In genomic region chr2:41186802-41187201, GRCm38 (mm10) we compare ENCODE assay signal across 9 mouse cellular contexts.
DNase-seq lines count a peak whose midpoint lies in the region.
"Had no signal": no experiment of that assay in that cellular context is flagged by ENCODE, and none has a peak within 500 bp of the region (broad histone marks: within the 10 kb centered on the region; RNA-seq: fewer than 3 reads in every experiment).

No protein-coding gene starts in this region.

- peak; percentile 3 for DNase-seq in kidney, adult 9 months
- no peak for DNase-seq in kidney, postnatal 25 days
- DNase-seq in retina, postnatal 1 day = peak; percentile 15
- no peak for DNase-seq in retina, embryonic 14.5 days (ENCODE audit: low spot score)
- DNase-seq in ZHBTc4 (ENCODE audit: low read depth, low spot score) = peak; percentile 22
- no peak for DNase-seq in right cerebral cortex, postnatal 10 days (ENCODE audit: low spot score in 2 of 2)
- no peak for DNase-seq in cerebellum, adult 9-10 months
- DNase-seq: cerebellum, adult 11-12 months; thymus, postnatal 25 days had no signal

Comparison
In these comparisons a context has a peak if more than half of its experiments do, and no peak if none do; other contexts are left out.
1. DNase-seq: peak in kidney, adult 9 months (single experiment), retina, postnatal 1 day (single experiment) and ZHBTc4 (single experiment); none in kidney, postnatal 25 days (0 of 2), retina, embryonic 14.5 days (single experiment), right cerebral cortex, postnatal 10 days (0 of 2) and cerebellum, adult 9-10 months (single experiment).